Mouse (Mus musculus) yolk sac, embryonic 10.5 days (tissue): ENCODE data around the gene Nr1i2.
"Not testable (repeated sequence)": the region's sequence is repeated elsewhere in the genome, so short reads cannot be mapped to it uniquely, and the experiment has no call there.

ENCODE experiments used
- DNase-seq: peaks from one replicate; pipeline ENCODE4 v3.0.0-alpha.2; 2017; ENCODE audit warnings: low spot score

Nr1i2 gene

GRCm38 (mm10) chr16:38287357-38287756 lies 7.3 kb downstream of the Nr1i2 start:
- no peak for DNase-seq

GRCm38 (mm10) chr16:38286541-38286940 lies 8.1 kb downstream of the Nr1i2 start:
- DNase-seq = no peak

- DNase-seq = no peak
Measured at GRCm38 (mm10) chr16:38285801-38286200, 8.8 kb downstream of the Nr1i2 start.

- no peak for DNase-seq
Measured at GRCm38 (mm10) chr16:38283300-38283699, 11.3 kb downstream of the Nr1i2 start.

- peak; percentile 64 for DNase-seq
Measured at GRCm38 (mm10) chr16:38282559-38283160, 12.0 kb downstream of the Nr1i2 start.

- DNase-seq = no peak
Measured at GRCm38 (mm10) chr16:38280951-38281350, 13.7 kb downstream of the Nr1i2 start.

- DNase-seq = no peak
Measured at GRCm38 (mm10) chr16:38279794-38280193, 14.8 kb downstream of the Nr1i2 start.

- DNase-seq = no peak
Measured at GRCm38 (mm10) chr16:38274737-38275136, 19.9 kb downstream of the Nr1i2 start.

GRCm38 (mm10) chr16:38272483-38272882 lies 22.1 kb downstream of the Nr1i2 start:
- DNase-seq = no peak

- DNase-seq = no peak
Measured at GRCm38 (mm10) chr16:38271601-38272000, 23.0 kb downstream of the Nr1i2 start.

GRCm38 (mm10) chr16:38255927-38256326 lies 38.7 kb downstream of the Nr1i2 start:
- DNase-seq = no peak

GRCm38 (mm10) chr16:38255107-38255506 lies 39.5 kb downstream of the Nr1i2 start:
- DNase-seq = no peak

GRCm38 (mm10) chr16:38254001-38254400 lies 40.6 kb downstream of the Nr1i2 start:
- DNase-seq = no peak

- no peak for DNase-seq
Measured at GRCm38 (mm10) chr16:38250467-38250866, 44.2 kb downstream of the Nr1i2 start.

GRCm38 (mm10) chr16:38248331-38248961 lies 46.2 kb downstream of the Nr1i2 start:
- DNase-seq = no peak

- DNase-seq = no peak
Measured at GRCm38 (mm10) chr16:38245849-38246585, 48.6 kb downstream of the Nr1i2 start.

GRCm38 (mm10) chr16:38245379-38245778 lies 49.2 kb downstream of the Nr1i2 start:
- no peak for DNase-seq

- no peak for DNase-seq
Measured at GRCm38 (mm10) chr16:38244111-38244510, 50.5 kb downstream of the Nr1i2 start.

- DNase-seq = no peak
Measured at GRCm38 (mm10) chr16:38240167-38240566, 54.5 kb downstream of the Nr1i2 start.

- no peak for DNase-seq
Measured at GRCm38 (mm10) chr16:38239729-38240128, 54.9 kb downstream of the Nr1i2 start.

- no peak for DNase-seq
Measured at GRCm38 (mm10) chr16:38236936-38237585, 57.6 kb downstream of the Nr1i2 start.

GRCm38 (mm10) chr16:38222491-38222890 lies 72.1 kb downstream of the Nr1i2 start:
- DNase-seq = not testable (repeated sequence)

GRCm38 (mm10) chr16:38205272-38205671 lies 89.4 kb downstream of the Nr1i2 start:
- DNase-seq = no peak
